Mouse (Mus musculus) spleen, postnatal 14 days (tissue): ENCODE data around the gene Gm11111.

Source experiments
- DNase-seq, 2 experiments: peaks; one replicate each; pipeline ENCODE4 v3.0.0; 2021 to 2022; ENCODE audit warnings: low spot score in 2 of 2

Gm11111 gene

GRCm38 (mm10) chr5:98582051-98582450, 29.6 kb downstream of the Gm11111 start:
- no peak for DNase-seq

GRCm38 (mm10) chr5:98585915-98586314, 33.4 kb downstream of the Gm11111 start:
- DNase-seq, result no peak
